Mouse (Mus musculus) ES-E14 (cell line): ENCODE results near the gene Dtnb.

ENCODE experiments used
- CHD2 ChIP-seq: IDR thresholded peaks from 2 replicates; pipeline ENCODE4 v1.6.1; 2014; ENCODE audit warnings: mild to moderate bottlenecking, low read depth, low read length, inconsistent platforms
- HCFC1 ChIP-seq: IDR thresholded peaks from 2 replicates; pipeline ENCODE4 v1.6.1; 2012; ENCODE audit warnings: low read length, inconsistent platforms, borderline replicate concordance; ENCODE audit not compliant: insufficient read depth
- MAFK ChIP-seq: IDR thresholded peaks from 2 replicates; pipeline ENCODE4 v1.6.1; 2014; ENCODE audit warnings: mild to moderate bottlenecking, low read depth, low read length, inconsistent platforms; ENCODE audit not compliant: insufficient read depth
- ZC3H11A ChIP-seq: IDR thresholded peaks from 2 replicates; pipeline ENCODE4 v1.6.1; 2012; ENCODE audit warnings: low read depth, mild to moderate bottlenecking, inconsistent platforms, low read length, borderline replicate concordance
- ZNF384 ChIP-seq: IDR thresholded peaks from 2 replicates; pipeline ENCODE4 v1.6.1; 2012; ENCODE audit warnings: low read depth, low read length, inconsistent platforms

- TF ChIP-seq HCFC1 (no peak), ZC3H11A (no peak), ZNF384 (no peak), MAFK (no peak), CHD2 (no peak)
Measured at GRCm38 (mm10) chr12:3719151-3719721, 147.1 kb downstream of the Dtnb start.
